Mouse (Mus musculus) T-helper 17 cell (primary cell): ENCODE data around the gene Rb1.

Experiments used
- in situ Hi-C, 2 experiments: fragments of 300-600 bp; cut with MboI, MseI; formaldehyde crosslinking; loops; 1 replicate in 1 of 2; 2 replicates in 1 of 2; pipeline ENCODE4 v1.15.1; 2025; ENCODE audit warnings: high pct_unique_total_duplicates in 2 of 2

The Rb1 gene

GRCm38 (mm10) chr14:73266166-73266565 lies 59.5 kb downstream of the Rb1 start:
- in situ Hi-C loops, result loop anchor here in 1 of 2 experiments (5.0 kb wide), 1 partner anchor 44 kb away; no protein-coding TSS in a partner anchor

GRCm38 (mm10) chr14:73262210-73262609 lies 63.4 kb downstream of the Rb1 start:
- in situ Hi-C loops, result no loop called here

GRCm38 (mm10) chr14:73258181-73258580 lies 67.4 kb downstream of the Rb1 start:
- in situ Hi-C loops, result no loop called here

GRCm38 (mm10) chr14:73257348-73257747 lies 68.3 kb downstream of the Rb1 start:
- in situ Hi-C loops, result no loop called here

- in situ Hi-C loops, result no loop called here
Measured at GRCm38 (mm10) chr14:73255426-73255970, 70.1 kb downstream of the Rb1 start.

- in situ Hi-C loops, result loop anchor here in 1 of 2 experiments (5.0 kb wide), 1 partner anchor 147 kb away; no protein-coding TSS in a partner anchor
Measured at GRCm38 (mm10) chr14:73254412-73254811, 71.2 kb downstream of the Rb1 start.

- in situ Hi-C loops, result loop anchor here in 1 of 2 experiments (5.0 kb wide), 1 partner anchor 146 kb away; no protein-coding TSS in a partner anchor
Measured at GRCm38 (mm10) chr14:73253453-73254251, 72.0 kb downstream of the Rb1 start.

GRCm38 (mm10) chr14:73252276-73252675 lies 73.3 kb downstream of the Rb1 start:
- in situ Hi-C loops, result loop anchor here in 1 of 2 experiments (5.0 kb wide), 1 partner anchor 145 kb away; no protein-coding TSS in a partner anchor

- in situ Hi-C loops, result loop anchor here in 1 of 2 experiments (5.0 kb wide), 1 partner anchor 143 kb away; no protein-coding TSS in a partner anchor
Measured at GRCm38 (mm10) chr14:73250056-73250455, 75.6 kb downstream of the Rb1 start.

GRCm38 (mm10) chr14:73244061-73244597 lies 81.5 kb downstream of the Rb1 start:
- in situ Hi-C loops, result no loop called here

GRCm38 (mm10) chr14:73239857-73240256 lies 85.8 kb downstream of the Rb1 start:
- in situ Hi-C loops, result loop anchor here (5.0 to 10.0 kb wide), 2 partner anchors 103 to 125 kb away; no protein-coding TSS in a partner anchor

GRCm38 (mm10) chr14:73239291-73239690 lies 86.3 kb downstream of the Rb1 start:
- in situ Hi-C loops, result loop anchor here (5.0 to 10.0 kb wide), 2 partner anchors 102 to 124 kb away; no protein-coding TSS in a partner anchor

GRCm38 (mm10) chr14:73238498-73239250 lies 86.9 kb downstream of the Rb1 start:
- in situ Hi-C loops, result loop anchor here (5.0 to 10.0 kb wide), 2 partner anchors 101 to 124 kb away; no protein-coding TSS in a partner anchor

GRCm38 (mm10) chr14:73237848-73238321 lies 87.7 kb downstream of the Rb1 start, which contains the start of gene Lpar6:
Gene Lpar6 (plus strand): TSS chr14:73237895.
- in situ Hi-C loops, result loop anchor here (5.0 to 10.0 kb wide), 2 partner anchors 101 to 123 kb away; no protein-coding TSS in a partner anchor

GRCm38 (mm10) chr14:73234468-73235031 lies 91.1 kb downstream of the Rb1 start:
- in situ Hi-C loops, result loop anchor here (5.0 to 10.0 kb wide), 2 partner anchors 97 to 120 kb away; no protein-coding TSS in a partner anchor

GRCm38 (mm10) chr14:73231286-73231982 lies 94.2 kb downstream of the Rb1 start:
- in situ Hi-C loops, result loop anchor here in 1 of 2 experiments (10.0 kb wide), 1 partner anchor 117 kb away; no protein-coding TSS in a partner anchor

- in situ Hi-C loops, result loop anchor here in 1 of 2 experiments (5.0 to 10.0 kb wide), 2 partner anchors 45 to 1028 kb away; no protein-coding TSS in a partner anchor
Measured at GRCm38 (mm10) chr14:73226849-73227248, 98.8 kb downstream of the Rb1 start.

- in situ Hi-C loops, result loop anchor here in 1 of 2 experiments (5.0 to 10.0 kb wide), 2 partner anchors 46 to 1028 kb away; no protein-coding TSS in a partner anchor
Measured at GRCm38 (mm10) chr14:73226346-73226745, 99.3 kb downstream of the Rb1 start.

- in situ Hi-C loops, result loop anchor here (5.0 to 25.0 kb wide), 3 partner anchors 45 to 1710 kb away; no protein-coding TSS in a partner anchor
Measured at GRCm38 (mm10) chr14:73222316-73222970, 103.2 kb downstream of the Rb1 start.
